Mouse (Mus musculus): Measurements from ENCODE around the gene Cdkn2aipnl. TPM values are rescaled to one million over a fixed set of nuclear protein-coding genes. Genes with fewer than 3 reads are reported as not detected.

Gene Cdkn2aipnl
- polyA plus RNA-seq, 1 experiment from 2014 or later, result 116 TPM

GRCm38 (mm10) chr11:51935636-51936434 is 31.6 kb upstream of the Cdkn2aipnl start:
- no peaks in the 10 kb centered on the region for H3K27me3 ChIP-seq
- ATAC-seq (ENCODE audit: low read depth), result no peak
- no peak overlapping the region for H3K27ac ChIP-seq (replicated peaks)
- H3K36me3 ChIP-seq, result no peaks in the 10 kb centered on the region
- WGBS, result 78% methylated on average over 5 of the region's 5 CpGs
- H3K4me2 ChIP-seq, result no peak overlapping the region
- H3K9me3 ChIP-seq, result no peaks in the 10 kb centered on the region
- 0 out of 2 replicates have a peak, but pooled peaks cover 4% of the 10 kb centered on the region for H3K4me1 ChIP-seq (replicated peaks)
- H3K4me3 ChIP-seq, result no peak overlapping the region
- no peak overlapping the region for H3K9ac ChIP-seq

- H3K27ac ChIP-seq (replicated peaks), result peak overlapping the region; percentile 28; the same call in 1 of the 2 replicates
- WGBS, result 45% methylated on average over 6 of the region's 6 CpGs
Measured at GRCm38 (mm10) chr11:51937361-51937781, 30.1 kb upstream of the Cdkn2aipnl start.

GRCm38 (mm10) chr11:51938817-51939589 is 28.5 kb upstream of the Cdkn2aipnl start:
- Histone ChIP-seq H3K27ac (replicated peaks) (no peak overlapping the region), H3K36me3 (no peaks in the 10 kb centered on the region), H3K4me2 (no peak overlapping the region), H3K4me1 (replicated peaks) (peaks cover 18% of the 10 kb centered on the region), H3K9me3 (no peaks in the 10 kb centered on the region), H3K9ac (no peak overlapping the region), H3K4me3 (no peak overlapping the region), H3K27me3 (no peaks in the 10 kb centered on the region)
- WGBS, result 84% methylated on average over 12 of the region's 12 CpGs
- no peak for ATAC-seq (ENCODE audit: low read depth)

More at GRCm38 (mm10) chr11:51937361-51937781, 30.1 kb upstream of the Cdkn2aipnl start:
- H3K9me3 ChIP-seq, result no peaks in the 10 kb centered on the region
- no peaks in the 10 kb centered on the region for H3K36me3 ChIP-seq
- H3K4me2 ChIP-seq, result no peak overlapping the region
- H3K27me3 ChIP-seq, result no peaks in the 10 kb centered on the region
- H3K4me1 ChIP-seq (replicated peaks), result 0 out of 2 replicates have a peak, but pooled peaks cover 4% of the 10 kb centered on the region
- no peak for ATAC-seq (ENCODE audit: low read depth)
- no peak overlapping the region for H3K4me3 ChIP-seq
- H3K9ac ChIP-seq, result no peak overlapping the region

- Histone ChIP-seq H3K27me3 (no peaks in the 10 kb centered on the region), H3K4me3 (no peak overlapping the region), H3K9ac (no peak overlapping the region), H3K4me1 (replicated peaks) (peaks cover 18% of the 10 kb centered on the region), H3K9me3 (no peaks in the 10 kb centered on the region), H3K36me3 (no peaks in the 10 kb centered on the region), H3K27ac (replicated peaks) (no peak overlapping the region), H3K4me2 (no peak overlapping the region)
- 87% methylated on average over 8 of the region's 8 CpGs for WGBS
- ATAC-seq (ENCODE audit: low read depth), result no peak
Measured at GRCm38 (mm10) chr11:51939590-51939955, 27.9 kb upstream of the Cdkn2aipnl start.

- Histone ChIP-seq H3K27me3 (no peaks in the 10 kb centered on the region), H3K27ac (replicated peaks) (no peak overlapping the region), H3K4me3 (no peak overlapping the region), H3K4me1 (replicated peaks) (peaks cover 25% of the 10 kb centered on the region), H3K4me2 (no peak overlapping the region), H3K9me3 (no peaks in the 10 kb centered on the region), H3K36me3 (no peaks in the 10 kb centered on the region), H3K9ac (no peak overlapping the region)
- 73% methylated on average over 13 of the region's 13 CpGs for WGBS
- no peak for ATAC-seq (ENCODE audit: low read depth)
Measured at GRCm38 (mm10) chr11:51940511-51940955, 26.9 kb upstream of the Cdkn2aipnl start.

GRCm38 (mm10) chr11:51942602-51943499 is 24.6 kb upstream of the Cdkn2aipnl start:
- WGBS, result 47% methylated on average over 15 of the region's 15 CpGs
- no peaks in the 10 kb centered on the region for H3K27me3 ChIP-seq
- H3K27ac ChIP-seq (replicated peaks), result peak overlapping the region; percentile 10; the same call in 1 of the 2 replicates

GRCm38 (mm10) chr11:51943500-51943841 is 24.0 kb upstream of the Cdkn2aipnl start:
- Histone ChIP-seq H3K27ac (replicated peaks) (peak overlapping the region; percentile 10; the same call in 1 of the 2 replicates), H3K36me3 (no peaks in the 10 kb centered on the region), H3K9ac (0 out of 2 replicates have a peak overlapping the region, but pooled peaks have one; percentile 27), H3K27me3 (no peaks in the 10 kb centered on the region), H3K4me2 (peak overlapping the region; percentile 23), H3K9me3 (no peaks in the 10 kb centered on the region), H3K4me1 (replicated peaks) (peaks cover 22% of the 10 kb centered on the region), H3K4me3 (no peak overlapping the region)
- ATAC-seq (ENCODE audit: low read depth), result no peak
- 53% methylated on average over 6 of the region's 6 CpGs for WGBS

More at GRCm38 (mm10) chr11:51942602-51943499, 24.6 kb upstream of the Cdkn2aipnl start:
- Histone ChIP-seq H3K4me1 (replicated peaks) (peaks cover 22% of the 10 kb centered on the region), H3K9me3 (no peaks in the 10 kb centered on the region), H3K4me2 (peak overlapping the region; percentile 23), H3K36me3 (no peaks in the 10 kb centered on the region), H3K4me3 (no peak overlapping the region), H3K9ac (0 out of 2 replicates have a peak overlapping the region, but pooled peaks have one; percentile 27)
- ATAC-seq (ENCODE audit: low read depth), result peak; percentile 67

- WGBS, result 78% methylated on average over 3 of the region's 3 CpGs
- no peak overlapping the region for H3K4me3 ChIP-seq
- H3K9ac ChIP-seq, result no peak overlapping the region
- H3K27me3 ChIP-seq, result no peaks in the 10 kb centered on the region
- H3K27ac ChIP-seq (replicated peaks), result no peak overlapping the region
- no peak overlapping the region for H3K4me2 ChIP-seq
- ATAC-seq (ENCODE audit: low read depth), result no peak
- no peaks in the 10 kb centered on the region for H3K36me3 ChIP-seq
- H3K9me3 ChIP-seq, result no peaks in the 10 kb centered on the region
- H3K4me1 ChIP-seq (replicated peaks), result peaks cover 22% of the 10 kb centered on the region
Measured at GRCm38 (mm10) chr11:51944239-51944638, 23.2 kb upstream of the Cdkn2aipnl start.

- no peak for ATAC-seq (ENCODE audit: low read depth)
- WGBS, result 36% methylated on average over 8 of the region's 8 CpGs
- Histone ChIP-seq H3K36me3 (no peaks in the 10 kb centered on the region), H3K27me3 (no peaks in the 10 kb centered on the region), H3K27ac (replicated peaks) (peak overlapping the region; percentile 30), H3K4me3 (no peak overlapping the region), H3K9ac (no peak overlapping the region), H3K9me3 (no peaks in the 10 kb centered on the region), H3K4me2 (no peak overlapping the region), H3K4me1 (replicated peaks) (peaks cover 22% of the 10 kb centered on the region)
Measured at GRCm38 (mm10) chr11:51945548-51945947, 21.9 kb upstream of the Cdkn2aipnl start.

GRCm38 (mm10) chr11:51946144-51946543 is 21.3 kb upstream of the Cdkn2aipnl start:
- Histone ChIP-seq H3K27ac (replicated peaks) (no peak overlapping the region), H3K4me2 (no peak overlapping the region), H3K36me3 (no peaks in the 10 kb centered on the region), H3K4me1 (replicated peaks) (peaks cover 22% of the 10 kb centered on the region), H3K4me3 (no peak overlapping the region), H3K9ac (no peak overlapping the region), H3K27me3 (no peaks in the 10 kb centered on the region), H3K9me3 (no peaks in the 10 kb centered on the region)
- ATAC-seq (ENCODE audit: low read depth), result no peak
- 79% methylated on average over 6 of the region's 6 CpGs for WGBS

GRCm38 (mm10) chr11:51949155-51949840 is 18.2 kb upstream of the Cdkn2aipnl start:
- Histone ChIP-seq H3K27ac (replicated peaks) (no peak overlapping the region), H3K4me3 (no peak overlapping the region), H3K36me3 (no peaks in the 10 kb centered on the region), H3K4me2 (no peak overlapping the region), H3K9ac (no peak overlapping the region), H3K9me3 (no peaks in the 10 kb centered on the region), H3K4me1 (replicated peaks) (peaks cover 8% of the 10 kb centered on the region), H3K27me3 (no peaks in the 10 kb centered on the region)
- WGBS, result 78% methylated on average over 9 of the region's 9 CpGs
- ATAC-seq (ENCODE audit: low read depth), result no peak

All from neural tube, embryonic 13.5 days (tissue).